Mouse (Mus musculus) limb, embryonic 13.5 days (tissue): ENCODE results near the gene Adprhl1. TPM values are rescaled to one million over a fixed set of nuclear protein-coding genes. Genes with fewer than 3 reads are reported as not detected.

Source experiments
- microRNA counts: library from miRNA; unstranded; fragments of <30 nt; microRNA quantifications from one replicate; lab custom pipeline; 2016
- microRNA-seq: library from miRNA; unstranded; fragments of <30 nt; microRNA quantifications from one replicate; pipeline ENCODE4, GENCODE M21; 2016
- polyA plus RNA-seq: library from polyadenylated mRNA; unstranded; fragments of >200 nt; fragmentation: Nextera tagmentation; extraction: Ambion mirVana; gene quantifications from 2 replicates; pipeline ENCODE4 v1.2.1, GENCODE M21; 2015

The Adprhl1 gene
- polyA plus RNA-seq, 1 experiment from 2014 or later, result 1.0 TPM

MicroRNAs encoded within 50 kb of the gene (microRNA counts, 519-probe panel; counts per million panel counts)
- 2,008 counts per million, percentile 24 among the panel's probes with 10 or more counts for microRNA mmu-miR-1968 (lab: Ali Mortazavi, UCI)

Small RNA genes within 50 kb of the gene (microRNA-seq; reads per million reads assigned to microRNA genes)
- 7.5 reads per million, percentile 22 among the genes with 10 or more reads in this experiment for gene Mir1968

Other genes starting within 250 kb of the Adprhl1 start
- not detected in 2 replicates for gene F7, start 228.1 kb downstream of the Adprhl1 start, polyA plus RNA-seq
- gene F10, start 216.9 kb downstream of the Adprhl1 start, polyA plus RNA-seq, result 0.28 and 0.68 TPM in 2 replicates
- gene Proz, start 193.2 kb downstream of the Adprhl1 start, polyA plus RNA-seq, result 0.17 and 0.36 TPM in 2 replicates
- 47.5 and 48.2 TPM in 2 replicates for gene Pcid2, start 148.7 kb downstream of the Adprhl1 start, polyA plus RNA-seq
- 106 and 107 TPM in 2 replicates for gene Cul4a, start 148.5 kb downstream of the Adprhl1 start, polyA plus RNA-seq
- 247 and 255 TPM in 2 replicates for gene Lamp1, start 95.0 kb downstream of the Adprhl1 start, polyA plus RNA-seq
- gene Grtp1, start 53.5 kb downstream of the Adprhl1 start, polyA plus RNA-seq, result 16.6 and 16.9 TPM in 2 replicates
- 29.7 and 31.5 TPM in 2 replicates for gene Dcun1d2, start 34.0 kb upstream of the Adprhl1 start, polyA plus RNA-seq
- 49.3 and 58.4 TPM in 2 replicates for gene Tmco3, start 34.0 kb upstream of the Adprhl1 start, polyA plus RNA-seq
- gene Tfdp1, start 84.6 kb upstream of the Adprhl1 start, polyA plus RNA-seq, result 157 and 161 TPM in 2 replicates
- gene Atp4b, start 142.7 kb upstream of the Adprhl1 start, polyA plus RNA-seq, result not detected in 2 replicates
- 0.01 TPM in 1 of 2 replicates, not detected in the other for gene Grk1, start 150.9 kb upstream of the Adprhl1 start, polyA plus RNA-seq
- 0.28 and 0.29 TPM in 2 replicates for gene Tmem255b, start 181.0 kb upstream of the Adprhl1 start, polyA plus RNA-seq
- gene Gas6, start 240.3 kb upstream of the Adprhl1 start, polyA plus RNA-seq, result 19.3 and 19.9 TPM in 2 replicates